Mouse (Mus musculus) MEL (cell line): Measurements from ENCODE around the gene Zdhhc6. TPM values are rescaled to one million over a fixed set of nuclear protein-coding genes. Genes with fewer than 3 reads are reported as not detected.
A peak's percentile ranks its signal among the peaks of the same experiment; 100 is the strongest.

Source experiments
- DNase-seq: peaks from one replicate; pipeline ENCODE4 v3.0.0; 2011; ENCODE audit warnings: low read depth, low spot score
- H3K27ac ChIP-seq: 2 replicates; pipeline ENCODE4 v1.5.1; 2012; ENCODE audit warnings: low read depth, mild to moderate bottlenecking, control low read depth, low read length, moderate library complexity; ENCODE audit not compliant: control insufficient read depth
- H3K27me3 ChIP-seq, 2 experiments: fragments of 150-350 bp in 1 of 2; sonication (generic) in 1 of 2; 2 replicates each; pipeline ENCODE4 v1.6.1; 2012; ENCODE audit warnings: low read length in 2 of 2, mild to moderate bottlenecking in 2 of 2, improper control_type of control experiment in 1 of 2, moderate library complexity in 1 of 2; ENCODE audit not compliant: insufficient read depth in 2 of 2, control insufficient read depth in 1 of 2
- H3K36me3 ChIP-seq, 2 experiments: 2 replicates each; pipeline ENCODE4 v1.6.1; 2012 to 2014; ENCODE audit warnings: low read length in 2 of 2, improper control_type of control experiment in 1 of 2, inconsistent platforms in 1 of 2, mild to moderate bottlenecking in 1 of 2; ENCODE audit not compliant: insufficient read depth in 2 of 2, control insufficient read depth in 1 of 2
- H3K4me1 ChIP-seq, 2 experiments: fragments of 150-350 bp in 1 of 2; sonication (generic) in 1 of 2; 2 replicates each; pipeline ENCODE4 v1.6.1; 2012; ENCODE audit warnings: low read length in 2 of 2, improper control_type of control experiment in 1 of 2, mild to moderate bottlenecking in 1 of 2; ENCODE audit not compliant: insufficient read depth in 2 of 2, control insufficient read depth in 1 of 2
- H3K4me3 ChIP-seq, 2 experiments: fragments of 150-350 bp in 1 of 2; sonication (generic) in 1 of 2; 2 replicates each; pipeline ENCODE4 v1.5.1; 2012; ENCODE audit warnings: low read depth in 2 of 2, low read length in 2 of 2, mild to moderate bottlenecking in 2 of 2, moderate library complexity in 2 of 2, control low read depth in 1 of 2, improper control_type of control experiment in 1 of 2; ENCODE audit not compliant: control insufficient read depth in 1 of 2, insufficient read depth in 1 of 2
- H3K79me2 ChIP-seq: 2 replicates; pipeline ENCODE4 v1.6.1; 2012; ENCODE audit warnings: mild to moderate bottlenecking, low read length, moderate library complexity; ENCODE audit not compliant: control insufficient read depth, poor library complexity, insufficient read depth
- H3K9ac ChIP-seq: 2 replicates; pipeline ENCODE4 v1.6.1; 2012; ENCODE audit warnings: low read depth, mild to moderate bottlenecking, control low read depth, low read length, moderate library complexity; ENCODE audit not compliant: control insufficient read depth, poor library complexity, severe bottlenecking
- H3K9me3 ChIP-seq: fragments of 150-350 bp; sonication (generic); replicated peaks from 2 replicates; pipeline ENCODE4 v1.6.1; 2012; ENCODE audit warnings: mild to moderate bottlenecking, low read length, improper control_type of control experiment, moderate library complexity; ENCODE audit not compliant: insufficient read depth
- BHLHE40 ChIP-seq: IDR thresholded peaks from 2 replicates; pipeline ENCODE4 v1.6.1; 2012; ENCODE audit warnings: low read depth, mild to moderate bottlenecking, inconsistent platforms, low read length, improper control_type of control experiment, borderline replicate concordance
- CHD1 ChIP-seq: IDR thresholded peaks from 2 replicates; pipeline ENCODE4 v1.6.1; 2012; ENCODE audit warnings: low read depth, mild to moderate bottlenecking, inconsistent platforms, low read length, improper control_type of control experiment
- CHD2 ChIP-seq: IDR thresholded peaks from 2 replicates; pipeline ENCODE4 v1.6.1; 2011; ENCODE audit warnings: low read length, improper control_type of control experiment
- E2F4 ChIP-seq: IDR thresholded peaks from 2 replicates; pipeline ENCODE4 v1.6.1; 2011; ENCODE audit warnings: low read depth, low read length, improper control_type of control experiment, borderline replicate concordance
- ELF1 ChIP-seq: IDR thresholded peaks from 2 replicates; pipeline ENCODE4 v1.6.1; 2014; ENCODE audit warnings: low read depth, mild to moderate bottlenecking, inconsistent platforms, low read length, improper control_type of control experiment, moderate library complexity
- EP300 ChIP-seq, 2 experiments: IDR thresholded peaks; 2 replicates each; pipeline ENCODE4 v1.6.1; 2011; ENCODE audit warnings: improper control_type of control experiment in 2 of 2, low read length in 2 of 2, low read depth in 1 of 2, mild to moderate bottlenecking in 1 of 2
- ETS1 ChIP-seq: IDR thresholded peaks from 2 replicates; pipeline ENCODE4 v1.6.1; 2012; ENCODE audit warnings: low read depth, mild to moderate bottlenecking, inconsistent platforms, low read length, improper control_type of control experiment, moderate library complexity
- GATA1 ChIP-seq: IDR thresholded peaks from 2 replicates; pipeline ENCODE4 v1.6.1; 2011; ENCODE audit warnings: low read depth, low read length, improper control_type of control experiment
- HCFC1 ChIP-seq: IDR thresholded peaks from 2 replicates; pipeline ENCODE4 v1.6.1; 2012; ENCODE audit warnings: low read depth, mild to moderate bottlenecking, inconsistent platforms, low read length, improper control_type of control experiment, moderate library complexity
- MAFK ChIP-seq: IDR thresholded peaks from 2 replicates; pipeline ENCODE4 v1.6.1; 2011; ENCODE audit warnings: low read depth, mild to moderate bottlenecking, low read length, improper control_type of control experiment, borderline replicate concordance
- MAX ChIP-seq: IDR thresholded peaks from 2 replicates; pipeline ENCODE4 v1.6.1; 2011; ENCODE audit warnings: low read length, improper control_type of control experiment
- MXI1 ChIP-seq: IDR thresholded peaks from 2 replicates; pipeline ENCODE4 v1.6.1; 2011; ENCODE audit warnings: mild to moderate bottlenecking, low read depth, low read length, improper control_type of control experiment
- MYC ChIP-seq: IDR thresholded peaks from 2 replicates; pipeline ENCODE4 v1.6.1; 2011; ENCODE audit warnings: low read depth, mild to moderate bottlenecking, low read length, improper control_type of control experiment, moderate library complexity
- POLR2AphosphoS2 ChIP-seq: IDR thresholded peaks from 2 replicates; pipeline ENCODE4 v1.6.1; 2011; ENCODE audit warnings: low read length, improper control_type of control experiment
- POLR2AphosphoS5 ChIP-seq: IDR thresholded peaks from 2 replicates; pipeline ENCODE4 v1.6.1; 2012; ENCODE audit warnings: low read depth, borderline replicate concordance, mild to moderate bottlenecking, inconsistent platforms, low read length, moderate library complexity, mixed read lengths
- RAD21 ChIP-seq: IDR thresholded peaks from 2 replicates; pipeline ENCODE4 v1.6.1; 2011; ENCODE audit warnings: mild to moderate bottlenecking, low read depth, low read length, improper control_type of control experiment
- RCOR1 ChIP-seq: IDR thresholded peaks from 2 replicates; pipeline ENCODE4 v1.6.1; 2012; ENCODE audit warnings: low read depth, mild to moderate bottlenecking, inconsistent platforms, low read length, improper control_type of control experiment
- SIN3A ChIP-seq: IDR thresholded peaks from 2 replicates; pipeline ENCODE4 v1.6.1; 2012; ENCODE audit warnings: low read length, improper control_type of control experiment, inconsistent platforms
- TCF12 ChIP-seq: IDR thresholded peaks from 2 replicates; pipeline ENCODE4 v1.6.1; 2014; ENCODE audit warnings: low read depth, mild to moderate bottlenecking, inconsistent platforms, low read length, improper control_type of control experiment, moderate library complexity
- USF2 ChIP-seq, 2 experiments: IDR thresholded peaks; 2 replicates each; pipeline ENCODE4 v1.6.1; 2011 to 2012; ENCODE audit warnings: improper control_type of control experiment in 2 of 2, low read length in 2 of 2, borderline replicate concordance in 1 of 2, inconsistent platforms in 1 of 2, low read depth in 1 of 2, mild to moderate bottlenecking in 1 of 2; ENCODE audit not compliant: insufficient read depth in 1 of 2
- ZKSCAN1 ChIP-seq: IDR thresholded peaks from 2 replicates; pipeline ENCODE4 v1.6.1; 2012; ENCODE audit warnings: low read depth, mild to moderate bottlenecking, inconsistent platforms, low read length, improper control_type of control experiment, moderate library complexity
- ZMIZ1 ChIP-seq: IDR thresholded peaks from 2 replicates; pipeline ENCODE4 v1.6.1; 2012; ENCODE audit warnings: low read depth, mild to moderate bottlenecking, inconsistent platforms, low read length, improper control_type of control experiment, moderate library complexity
- ZNF384 ChIP-seq: IDR thresholded peaks from 2 replicates; pipeline ENCODE4 v1.6.1; 2012; ENCODE audit warnings: low read depth, mild to moderate bottlenecking, inconsistent platforms, low read length, improper control_type of control experiment
- polyA plus RNA-seq, 2 experiments: library from polyadenylated mRNA; stranded (reverse) in 1 of 2; unstranded in 1 of 2; fragments of >175 nt in 1 of 2; fragments of >200 nt in 1 of 2; gene quantifications; 2 replicates each; pipeline versions ENCODE4 v1.2.1 to v1.2.4; 2012; ENCODE audit warnings: low replicate concordance in 2 of 2, low read depth in 1 of 2; ENCODE audit not compliant: insufficient read length in 2 of 2, insufficient read depth in 1 of 2, missing spikeins in 1 of 2
- total RNA-seq: library from RNA; depleted of rRNA; stranded (reverse); fragments of 300-350 nt; gene quantifications from 2 replicates; pipeline ENCODE4 v1.2.3, GENCODE M21; 2012

Gene Zdhhc6
- total and polyA plus RNA-seq, 3 experiments: 95.6 to 114 (median 109) TPM

DNA sequence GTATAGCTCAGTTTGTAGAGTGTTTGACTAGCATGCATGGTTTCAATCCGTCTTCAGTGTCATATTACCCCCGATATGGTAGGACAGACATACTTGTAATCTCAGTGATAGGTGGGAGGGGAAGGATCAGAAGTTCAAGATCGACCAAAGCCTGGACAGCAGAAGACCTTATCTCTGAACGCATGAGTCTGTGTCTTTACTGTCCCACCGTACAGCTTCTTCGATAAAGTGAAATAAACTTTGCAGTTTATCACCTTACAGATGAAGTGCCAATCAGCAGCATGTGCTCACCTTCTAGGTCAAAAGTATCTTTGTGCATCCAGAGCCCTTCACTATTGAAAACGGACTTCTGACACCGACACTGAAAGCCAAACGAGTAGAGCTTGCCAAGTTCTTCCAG lies 20.8 kb downstream of the Zdhhc6 start:
- peak; percentile 25; the same call in 1 of the 2 replicates for TF ChIP-seq MXI1
- peak; percentile 68 for TF ChIP-seq SIN3A
- peak; percentile 71 for TF ChIP-seq TCF12
- no peak for TF ChIP-seq CHD2
- TF ChIP-seq GATA1: peak; percentile 79
- peak; percentile 78; the same call in 1 of the 2 replicates for TF ChIP-seq CHD1
- TF ChIP-seq MAFK: no peak
- no peak for TF ChIP-seq USF2 (IDR thresholded peaks at IDR 0.05; ENCODE audit: borderline replicate concordance in 1 of 2, insufficient read depth in 1 of 2, low read depth in 1 of 2, low read length in 2 of 2)
- 0 out of 2 replicates have a peak, but pooled peaks have one; percentile 47 for TF ChIP-seq ZMIZ1
- TF ChIP-seq POLR2AphosphoS2: no peak
- TF ChIP-seq BHLHE40: no peak
- no peak for TF ChIP-seq MYC
- TF ChIP-seq POLR2AphosphoS5: no peak
- TF ChIP-seq ZNF384: no peak
- no peak for TF ChIP-seq RAD21
- TF ChIP-seq ETS1: peak; percentile 56; the same call in 1 of the 2 replicates
- TF ChIP-seq MAX: peak; percentile 59
- TF ChIP-seq HCFC1: no peak
- TF ChIP-seq RCOR1: peak; percentile 49; the same call in 1 of the 2 replicates
- TF ChIP-seq EP300 (IDR thresholded peaks at IDR 0.05; ENCODE audit: low read depth in 1 of 2, low read length in 2 of 2): peak; percentile 77 to 84
- TF ChIP-seq ELF1: no peak
- TF ChIP-seq ZKSCAN1: no peak
- TF ChIP-seq E2F4: no peak
- TF ChIP-seq, all 39 proteins: peak for 10

More for the DNA sequence above, 20.8 kb downstream of the Zdhhc6 start:
- Histone ChIP-seq H3K79me2 (no peaks in the 10 kb centered on the region), H3K27me3 (no peaks in the 10 kb centered on the region), H3K27ac (peak overlapping the region; percentile 38), H3K9me3 (no peaks in the 10 kb centered on the region), H3K9ac (no peak overlapping the region), H3K4me3 (no peak overlapping the region), H3K36me3 (peaks cover 63 to 79% of the 10 kb centered on the region in 2 experiments), H3K4me1 (peaks cover 34 to 63% of the 10 kb centered on the region in 2 experiments)
- peak; percentile 63 for DNase-seq
